Mouse (Mus musculus) thymus, postnatal 0 days (tissue): ENCODE measurements around the gene Msl1. TPM values are rescaled to one million over a fixed set of nuclear protein-coding genes. Genes with fewer than 3 reads are reported as not detected.

ENCODE experiments used
- DNase-seq: peaks from one replicate; pipeline ENCODE4 v3.0.0-alpha.2; 2015; ENCODE audit warnings: low spot score
- polyA plus RNA-seq: library from polyadenylated mRNA; unstranded; fragments of >200 nt; fragmentation: Nextera tagmentation; extraction: Ambion mirVana; gene quantifications from 2 replicates; pipeline ENCODE4 v1.2.1, GENCODE M21; 2015

The Msl1 gene
- polyA plus RNA-seq, 1 experiment from 2014 or later, result 20.4 TPM

DNA sequence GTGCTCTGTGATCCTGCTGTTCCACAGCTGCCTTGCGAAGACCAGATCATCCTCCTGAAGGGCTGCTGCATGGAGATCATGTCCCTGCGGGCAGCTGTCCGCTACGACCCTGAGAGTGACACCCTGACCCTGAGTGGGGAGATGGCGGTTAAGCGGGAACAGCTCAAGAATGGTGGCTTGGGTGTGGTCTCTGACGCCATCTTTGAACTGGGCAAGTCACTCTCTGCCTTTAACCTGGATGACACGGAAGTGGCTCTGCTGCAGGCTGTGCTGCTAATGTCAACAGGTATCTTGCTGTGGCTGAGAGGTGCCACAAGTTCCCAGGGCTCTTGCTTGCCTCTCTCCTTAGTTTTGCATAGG is 31.8 kb upstream of the Msl1 start:
- no peak for DNase-seq

DNA sequence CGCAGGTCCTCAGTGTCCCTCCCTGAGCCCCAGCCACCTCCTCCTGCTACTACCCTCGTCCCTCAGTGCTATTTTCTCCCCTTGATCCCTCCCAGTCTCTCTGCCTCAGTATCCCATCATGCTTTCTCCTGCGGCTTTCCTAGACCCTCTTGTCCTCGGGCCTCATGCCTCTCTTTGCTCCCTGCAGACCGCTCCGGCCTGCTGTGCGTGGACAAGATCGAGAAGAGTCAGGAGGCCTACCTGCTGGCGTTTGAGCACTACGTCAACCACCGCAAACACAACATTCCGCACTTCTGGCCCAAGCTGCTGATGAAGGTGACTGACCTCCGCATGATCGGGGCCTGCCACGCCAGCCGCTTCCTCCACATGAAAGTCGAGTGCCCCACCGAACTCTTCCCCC is 31.2 kb upstream of the Msl1 start:
- no peak for DNase-seq

DNA sequence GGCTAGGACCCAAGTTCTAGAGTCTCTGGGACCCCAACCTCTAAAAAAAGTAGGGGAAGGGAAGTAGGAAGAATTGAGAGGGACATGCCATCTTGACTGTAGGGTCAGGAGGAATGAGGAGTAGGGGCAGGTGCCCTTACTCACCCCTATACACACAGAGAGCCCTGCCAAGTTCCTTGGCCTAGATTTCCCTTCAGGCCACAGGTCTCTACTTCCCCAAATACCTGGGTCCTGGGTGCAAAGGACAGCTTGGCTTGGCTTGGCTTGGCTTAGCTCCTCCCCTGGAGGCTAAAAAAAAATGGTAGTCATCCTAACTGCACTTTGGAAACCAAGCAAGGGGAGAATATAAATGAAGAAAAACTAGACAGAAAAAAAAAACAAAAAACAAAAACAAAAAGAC is 30.6 kb upstream of the Msl1 start:
- DNase-seq, result no peak

DNA sequence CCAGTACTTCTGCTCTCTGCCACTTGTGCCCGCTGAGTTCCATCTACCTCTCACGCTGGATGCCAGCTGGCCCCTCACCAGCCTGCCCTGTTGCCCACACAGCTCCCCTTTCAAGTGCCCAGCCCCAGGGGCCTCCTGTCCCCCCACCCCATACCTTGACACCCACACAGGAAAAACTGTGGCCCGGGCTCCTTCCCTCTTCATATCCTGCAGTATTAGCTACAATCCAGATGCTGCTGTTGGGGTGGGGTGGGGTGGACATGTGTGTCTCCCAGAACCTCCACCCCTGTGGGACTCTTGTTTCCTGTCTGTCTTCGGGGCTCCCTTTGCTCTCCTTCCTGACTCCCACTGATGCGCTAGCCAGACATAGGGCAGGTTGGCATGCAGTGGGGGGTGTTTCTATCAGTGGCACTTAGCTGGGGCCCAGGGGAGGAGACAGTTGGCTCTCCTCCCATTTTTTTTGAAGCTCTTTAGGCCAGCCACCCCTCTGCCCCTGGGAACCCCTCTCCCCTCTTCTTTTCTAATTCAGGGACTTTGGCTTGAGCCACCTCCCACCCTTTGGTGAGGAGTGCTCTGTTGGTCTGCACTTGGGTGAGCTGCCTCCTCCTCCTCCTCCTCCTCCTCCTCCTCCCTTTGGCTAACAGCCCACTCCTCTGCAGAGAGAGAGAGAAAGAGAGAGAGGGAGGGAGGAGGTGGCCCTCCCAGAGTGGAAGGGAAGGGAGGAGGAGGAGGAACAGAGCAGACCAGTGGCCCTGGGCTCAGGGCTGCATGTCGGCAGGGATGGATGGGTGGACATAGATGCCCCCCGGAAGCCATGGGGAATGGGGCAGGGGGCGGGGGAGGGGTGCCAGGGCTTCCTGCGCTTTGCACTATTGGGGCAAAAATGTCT is 29.7 kb upstream of the Msl1 start:
- DNase-seq, result peak; percentile 15

DNA sequence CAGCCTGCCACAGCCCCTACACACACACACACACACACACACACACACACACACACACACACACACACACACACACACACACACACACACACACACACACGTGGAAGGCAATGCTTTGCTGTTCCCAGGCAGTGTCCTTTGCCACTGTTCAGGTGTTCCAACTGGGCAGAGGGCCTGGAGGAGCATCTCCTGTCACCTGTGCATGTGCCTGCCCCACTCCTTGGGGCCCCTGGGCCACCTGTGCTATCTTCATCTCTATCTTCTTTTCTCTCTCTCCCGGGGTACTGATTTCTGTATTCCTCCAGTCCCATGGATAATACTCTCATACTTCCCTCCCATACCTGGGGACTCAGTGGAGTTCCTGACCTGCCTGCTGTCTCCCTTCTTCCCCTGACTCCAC is 29.0 kb upstream of the Msl1 start:
- no peak for DNase-seq

DNA sequence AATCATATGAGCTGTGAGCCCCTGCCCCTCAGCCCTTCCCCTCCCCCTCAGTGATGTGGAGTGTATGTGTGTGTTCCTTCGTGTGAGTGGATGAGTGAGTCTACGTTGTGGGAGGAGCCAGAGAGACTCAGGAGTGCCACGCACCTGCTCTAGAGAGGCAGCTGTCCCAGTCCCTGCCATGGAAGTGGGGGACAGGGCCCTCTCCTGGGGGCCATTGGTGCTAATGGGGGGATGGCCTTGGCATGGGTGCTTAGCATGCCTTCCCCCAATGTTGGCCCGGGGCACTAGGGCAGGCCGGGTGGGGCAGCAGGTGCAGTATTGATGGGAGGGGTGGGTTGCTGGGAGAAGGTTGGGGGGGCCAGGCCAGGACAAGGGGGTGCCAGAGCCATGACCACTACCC is 28.5 kb upstream of the Msl1 start:
- peak; percentile 23 for DNase-seq

DNA sequence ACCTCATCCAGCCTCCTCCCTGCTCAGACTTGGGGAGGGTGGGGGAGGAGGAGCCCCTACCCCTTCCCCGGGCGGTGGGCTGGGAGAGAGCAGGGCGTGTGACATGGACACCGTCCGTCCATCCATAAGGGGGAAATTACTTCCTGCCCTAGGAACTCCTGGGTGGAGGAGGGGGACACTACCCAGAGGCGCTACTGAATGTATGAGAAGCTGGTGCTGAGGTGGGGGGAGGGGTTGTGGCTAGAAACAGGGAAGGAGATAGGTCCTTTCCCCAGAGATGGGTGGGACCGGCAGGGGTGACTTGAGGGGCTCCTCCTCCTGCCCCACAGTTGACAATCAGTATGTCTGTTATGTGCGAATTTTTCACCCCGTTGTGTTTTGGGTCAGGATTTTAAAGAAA is 28.0 kb upstream of the Msl1 start:
- peak; percentile 80 for DNase-seq

DNA sequence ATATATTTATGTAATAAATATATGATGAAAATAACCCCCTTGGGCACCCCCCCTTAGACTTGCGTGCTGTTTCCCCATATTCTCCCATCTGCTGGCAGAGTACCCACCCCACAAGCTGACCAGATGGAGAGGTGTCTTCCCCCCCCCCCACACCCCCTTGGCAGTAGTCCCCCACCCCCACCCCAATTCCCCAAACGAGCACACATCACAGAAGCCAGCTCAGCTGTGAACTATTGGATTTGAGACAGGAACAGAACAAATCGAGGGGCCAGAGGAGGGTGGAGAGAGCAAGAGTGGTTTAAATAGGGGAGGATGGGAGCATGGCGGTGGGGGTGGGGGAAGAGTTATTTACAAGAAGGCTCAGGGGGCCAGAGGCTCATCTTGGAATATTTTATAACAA is 27.6 kb upstream of the Msl1 start:
- no peak for DNase-seq

DNA sequence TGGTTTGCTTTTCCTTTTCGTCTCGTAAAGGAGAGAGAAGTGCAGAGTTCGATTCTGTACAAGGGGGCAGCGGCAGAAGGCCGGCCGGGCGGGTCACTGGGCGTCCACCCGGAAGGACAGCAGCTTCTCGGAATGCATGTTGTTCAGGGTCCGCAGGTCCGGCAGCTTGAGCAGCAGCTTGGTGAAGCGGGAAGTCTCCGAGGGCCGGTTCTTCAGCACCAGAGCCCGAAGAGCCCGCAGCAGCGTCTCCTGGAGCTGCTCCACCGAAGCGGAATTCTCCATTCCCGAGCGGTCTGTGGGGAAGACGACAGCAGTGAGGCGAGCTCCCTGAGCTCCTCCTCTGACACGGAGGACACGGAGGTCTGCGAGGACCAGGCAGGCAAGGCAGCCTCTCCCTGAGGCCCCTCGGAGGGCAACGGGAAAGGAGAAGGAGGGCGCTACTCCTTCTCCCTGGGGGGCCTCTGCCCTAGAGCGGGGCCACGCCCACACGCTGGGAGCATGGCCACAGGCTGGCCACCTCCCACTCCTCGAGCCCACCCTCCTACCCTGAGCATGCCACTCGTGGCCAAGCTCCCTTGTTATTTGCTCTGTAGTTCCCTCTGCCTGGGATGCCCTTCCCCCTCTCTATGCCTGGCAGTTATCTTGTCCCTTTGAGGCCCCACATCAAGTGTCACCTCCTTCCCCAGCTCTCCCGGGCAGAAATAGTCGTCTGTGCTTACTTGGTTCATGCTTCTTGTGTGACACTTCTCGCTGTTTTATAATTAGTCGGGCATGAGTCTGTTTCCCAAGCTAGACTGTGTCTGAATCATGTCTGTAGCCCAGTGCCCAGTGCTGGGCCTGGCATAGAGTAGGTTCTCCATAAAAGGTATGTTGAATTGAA is 26.9 kb upstream of the Msl1 start:
- peak; percentile 12 for DNase-seq

DNA sequence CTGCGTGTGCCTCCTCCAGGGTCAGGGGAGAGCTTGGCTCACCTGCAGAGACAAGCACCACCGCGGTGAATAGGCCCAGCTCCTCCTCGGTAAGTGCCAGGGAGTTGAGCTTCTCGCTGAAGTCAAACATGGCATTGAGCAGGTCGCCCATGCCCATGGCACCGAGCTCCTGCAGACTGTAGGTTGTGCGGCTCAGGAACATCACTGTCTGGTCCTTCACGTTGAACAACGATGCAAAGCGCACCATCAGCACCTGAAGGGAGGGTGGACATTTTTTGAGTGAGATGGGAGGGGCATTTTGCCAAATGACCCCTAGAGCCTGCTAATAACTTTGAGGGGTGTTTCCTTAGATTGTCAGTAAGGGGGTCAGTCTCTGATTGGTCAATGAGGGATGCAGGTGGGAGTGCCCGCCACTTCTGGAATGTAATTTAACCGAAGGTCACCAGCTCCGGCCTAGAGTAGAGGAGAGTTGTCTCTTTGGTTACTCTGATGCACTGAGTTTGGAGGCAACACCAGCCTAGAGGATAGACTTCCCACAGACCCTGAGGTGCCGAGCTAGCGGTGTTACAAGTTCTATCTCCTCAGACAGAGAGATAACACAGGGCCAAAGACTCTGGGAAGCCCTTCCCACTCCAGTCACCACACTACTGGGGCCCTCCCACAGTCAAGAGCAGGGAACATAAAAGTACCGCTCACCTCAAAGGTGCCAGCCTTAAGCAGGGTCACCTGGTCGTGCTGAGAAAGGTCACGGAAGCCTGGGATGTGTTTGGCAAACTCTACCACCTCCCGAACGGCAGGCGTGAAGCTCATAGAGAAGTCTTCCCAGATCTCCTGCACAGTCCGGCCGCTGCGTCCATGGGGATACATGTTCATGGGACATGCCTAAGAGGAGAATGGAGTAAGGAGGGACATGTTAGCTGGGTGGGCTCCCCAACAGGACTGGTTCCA is 26.0 kb upstream of the Msl1 start:
- no peak for DNase-seq

DNA sequence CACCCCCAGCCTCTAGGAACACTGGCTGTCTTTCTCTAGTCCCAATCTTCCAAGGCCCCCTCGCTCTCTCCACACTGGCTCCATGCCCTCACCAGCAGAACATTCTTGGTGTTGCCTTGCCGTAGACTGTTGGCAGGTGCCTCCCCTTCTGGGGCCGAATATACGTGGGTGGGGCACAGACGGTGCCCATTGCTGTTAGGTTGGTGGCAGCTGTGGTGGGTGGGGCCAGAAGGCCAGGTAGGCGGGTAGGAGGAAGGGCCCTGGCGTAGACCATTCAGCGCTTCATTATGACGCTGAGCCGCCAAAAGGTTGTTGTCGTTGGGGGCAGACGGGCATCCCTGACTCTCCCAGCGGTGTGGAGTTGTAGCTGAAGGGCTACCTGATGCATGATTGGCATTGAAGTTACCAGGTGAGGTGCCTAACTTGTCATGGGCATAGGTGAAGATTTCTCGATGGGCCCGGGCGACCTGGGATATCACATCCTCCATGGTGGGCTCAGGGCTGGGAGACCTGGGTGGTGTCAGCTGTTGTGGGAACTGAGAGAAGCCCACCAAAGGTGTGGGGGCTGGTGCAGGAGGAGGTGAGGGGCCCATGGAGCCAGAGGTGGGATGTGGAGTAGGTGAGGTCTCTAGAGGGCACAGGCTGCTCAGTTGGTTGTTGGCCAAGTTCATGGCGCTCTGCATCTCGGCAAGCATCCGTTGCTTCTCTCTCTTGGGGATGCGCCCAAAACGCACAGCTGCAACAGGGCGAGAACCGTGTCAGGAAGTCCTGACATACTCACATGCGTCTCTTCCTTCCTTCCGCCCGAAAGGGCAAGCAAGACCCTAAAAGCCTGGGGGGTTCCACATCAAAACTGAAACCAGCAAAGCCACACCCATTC is 25.0 kb upstream of the Msl1 start:
- DNase-seq, result peak; percentile 52

DNA sequence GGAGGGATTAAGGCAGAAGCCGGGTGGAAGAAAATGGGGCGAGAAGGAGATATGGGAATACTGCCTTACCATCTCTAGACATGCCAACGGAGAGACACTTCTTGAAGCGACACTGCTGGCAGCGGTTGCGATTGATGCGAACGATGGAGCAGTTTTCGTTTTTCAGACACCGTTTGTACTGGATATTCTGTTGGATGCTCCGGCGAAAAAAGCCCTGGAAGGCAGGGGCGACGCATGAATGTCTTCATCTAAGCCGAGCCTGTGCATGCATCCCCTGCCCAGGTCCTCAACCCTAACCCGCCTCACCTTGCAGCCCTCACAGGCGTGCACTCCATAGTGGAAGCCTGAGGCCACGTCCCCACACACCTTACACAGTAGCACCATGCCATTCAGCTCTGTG is 24.2 kb upstream of the Msl1 start:
- no peak for DNase-seq

DNA sequence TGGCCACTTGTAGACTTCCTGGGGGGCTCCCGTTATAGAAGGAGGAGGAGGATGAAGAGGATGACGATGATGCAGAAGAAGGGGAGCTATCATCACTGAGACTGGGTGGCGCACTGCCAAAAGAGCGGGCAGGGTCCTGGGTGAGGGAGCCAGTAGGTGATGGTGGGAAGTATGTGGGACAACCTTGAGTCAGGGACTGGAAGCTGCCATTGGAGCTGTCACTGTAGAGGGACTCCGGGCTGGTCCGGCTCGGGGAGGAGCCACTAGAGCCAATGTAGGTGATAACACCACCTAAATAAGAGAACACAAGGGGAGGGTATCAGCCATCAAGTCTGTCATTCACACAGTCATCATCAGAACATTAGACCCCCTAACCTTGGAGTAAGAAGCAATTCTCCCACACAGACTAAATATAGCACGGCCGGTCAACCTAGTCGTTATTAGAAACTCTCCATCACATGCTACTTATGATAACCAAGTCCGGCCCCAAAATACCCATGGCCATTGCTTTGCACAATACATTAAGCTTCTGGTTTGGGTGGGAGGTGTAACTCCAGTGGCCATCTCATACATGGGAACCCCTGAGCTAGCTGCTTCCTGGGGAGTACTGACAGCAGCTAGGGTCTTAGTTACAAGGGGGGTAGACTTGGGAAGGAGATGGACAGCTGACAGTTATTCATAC is 23.3 kb upstream of the Msl1 start:
- no peak for DNase-seq

DNA sequence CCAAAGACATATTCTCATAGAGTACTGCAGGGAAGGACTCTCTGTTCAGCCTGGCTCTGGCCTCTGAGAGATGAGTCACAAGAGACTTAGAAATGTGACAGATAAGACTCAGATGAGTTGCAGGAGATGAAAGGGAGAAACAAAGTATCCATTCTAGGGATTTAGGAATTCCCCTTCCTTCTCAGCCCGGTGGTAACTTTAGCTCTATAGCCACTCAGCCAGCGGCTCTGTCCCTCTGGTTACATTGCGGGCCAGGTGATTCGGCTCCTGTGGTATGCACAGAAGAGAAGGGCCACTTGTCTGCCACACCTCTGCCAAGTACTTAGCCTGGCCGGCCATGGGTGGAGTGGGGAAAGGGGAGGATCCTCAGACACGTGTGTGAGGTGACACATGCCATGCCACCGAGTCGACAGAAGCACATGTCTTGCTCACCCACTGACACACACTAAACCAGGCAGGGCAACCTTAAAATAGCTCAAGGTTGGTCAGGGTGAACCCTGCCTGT is 22.6 kb upstream of the Msl1 start:
- no peak for DNase-seq

DNA sequence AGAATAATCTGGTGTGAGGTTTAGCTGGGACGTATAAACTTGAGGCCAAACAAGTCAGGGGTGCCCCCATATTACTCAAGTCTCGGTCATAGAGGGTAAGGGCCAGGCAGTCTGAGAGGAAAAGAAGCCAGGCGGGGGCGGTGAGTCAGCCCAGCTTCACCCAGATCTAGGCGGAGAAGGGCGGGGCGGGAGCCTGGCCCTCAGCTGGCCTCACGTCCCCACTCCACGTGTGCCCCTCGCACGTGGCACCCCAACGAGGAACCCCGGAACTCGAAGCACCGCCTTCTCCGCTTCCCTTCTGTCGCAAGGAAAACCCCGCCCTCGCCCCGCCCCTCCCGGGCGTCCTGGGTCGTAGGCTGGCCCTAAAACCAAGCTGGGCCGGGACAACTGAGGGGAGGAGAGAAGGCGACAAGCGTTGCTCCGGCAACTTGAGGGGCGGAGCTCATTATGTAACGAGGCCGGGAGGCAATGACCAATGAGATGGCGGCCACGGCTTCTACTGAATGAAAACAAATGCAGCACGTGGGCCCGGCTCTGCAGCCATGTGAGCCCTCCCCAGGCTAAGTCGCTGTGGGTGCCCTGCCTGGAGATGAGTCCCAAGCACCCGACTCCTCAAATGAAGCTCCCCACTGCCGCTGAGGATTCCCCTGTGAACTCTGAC is 21.6 kb upstream of the Msl1 start:
- peak; percentile 96 for DNase-seq

DNA sequence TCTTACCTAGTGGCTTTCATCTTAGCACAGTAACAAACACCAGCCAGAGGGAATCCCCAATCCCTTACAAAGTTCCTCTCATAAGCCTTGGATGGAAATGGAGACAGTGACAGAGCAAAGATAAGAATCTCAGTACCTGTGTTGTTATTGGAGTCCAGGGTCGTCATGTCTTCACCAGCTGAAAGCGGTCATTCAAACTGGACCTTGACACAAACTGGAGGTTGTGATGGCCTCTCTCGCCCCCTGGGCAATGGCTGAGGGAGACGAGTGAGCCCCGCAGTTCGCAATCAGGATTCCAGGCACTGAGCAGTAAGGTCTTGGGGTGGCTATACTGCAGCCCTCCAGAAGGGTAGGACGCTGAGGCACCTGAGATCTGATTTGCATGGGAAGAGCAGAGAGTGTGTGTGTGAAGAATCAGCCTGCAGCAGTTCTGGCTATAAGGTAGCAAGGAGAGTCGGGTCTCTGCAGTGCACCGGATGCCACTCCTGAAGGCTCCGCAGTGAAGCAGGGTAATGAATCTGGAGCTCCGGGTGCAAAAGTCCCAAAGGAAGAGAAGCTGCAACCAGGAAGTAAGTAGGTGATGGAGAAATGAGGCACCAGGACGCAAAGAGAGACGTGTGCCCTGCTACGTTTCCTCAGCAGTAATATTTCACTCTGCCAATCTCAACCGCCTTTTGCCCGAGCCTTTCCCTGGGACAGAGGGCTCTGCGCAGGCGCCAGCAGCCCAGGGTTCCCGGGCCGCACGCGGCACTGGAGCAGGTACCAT is 20.6 kb upstream of the Msl1 start, which contains the start of gene Nr1d1:
Gene Nr1d1, minus strand, starts transcription at position 752 of the 766 bp plus-strand sequence.
- DNase-seq, result no peak

DNA sequence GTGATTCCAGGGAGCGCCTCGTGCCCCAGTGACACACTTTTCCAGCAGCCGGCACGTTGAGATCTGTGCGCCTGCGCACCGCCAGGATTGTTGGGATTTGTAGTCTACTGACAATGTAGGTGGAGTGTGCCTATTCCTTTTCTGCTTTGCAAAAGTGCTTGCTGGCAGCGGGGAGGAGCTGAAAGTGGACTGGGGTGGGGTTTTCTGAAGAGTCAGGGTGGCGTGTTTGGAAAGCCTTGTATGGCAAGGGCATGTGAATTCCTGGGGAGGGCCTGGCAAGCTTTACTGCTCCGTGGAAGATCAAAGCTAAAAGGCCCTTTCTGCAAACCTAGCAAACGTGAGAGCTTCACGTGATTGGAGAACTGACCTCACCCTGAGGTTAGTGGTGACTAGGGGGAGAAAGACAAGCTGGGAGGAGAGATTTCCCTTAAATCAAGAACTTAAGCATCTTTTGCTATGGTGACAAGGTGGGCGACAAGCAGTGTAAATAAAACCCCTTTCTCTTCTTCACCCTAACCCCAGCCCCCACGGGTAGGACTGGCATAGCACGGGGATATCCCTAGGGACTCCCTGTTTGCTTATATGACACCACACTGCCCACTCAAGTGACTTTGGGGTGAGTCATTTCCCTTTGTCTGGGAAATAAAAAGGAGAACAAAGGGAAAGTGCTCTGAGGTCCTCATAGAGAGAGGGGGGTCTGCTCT is 19.8 kb upstream of the Msl1 start:
- DNase-seq, result peak; percentile 84
